Mouse (Mus musculus) embryonic facial prominence, embryonic 14.5 days (tissue): ENCODE measurements at regions not wholly inside any gene's neighbourhood (a gene's known extent, or its start where the extent isn't known, plus 50 kb on each side); places are given as distances from the start of the nearest gene placed in this dataset.

Experiments
- ATAC-seq: fragments of 200-750 bp; cut with Nextera tagmentation; 2 replicates; pipeline ENCODE4 v1.8.0; 2017; ENCODE audit warnings: low read depth, moderate number of reproducible peaks, moderate TSS enrichment
- DNase-seq: peaks from one replicate; pipeline ENCODE4 v3.0.0-alpha.2; 2015; ENCODE audit warnings: low spot score
- H3K27ac ChIP-seq: fragments of 300-500 bp; sonication (generic); replicated peaks from 2 replicates; pipeline ENCODE4 v1.5.1; 2014; ENCODE audit warnings: low read depth, mild to moderate bottlenecking, low read length, moderate library complexity
- H3K27me3 ChIP-seq: fragments of 300-500 bp; sonication (generic); replicated peaks from 2 replicates; pipeline ENCODE4 v1.6.1; 2014; ENCODE audit warnings: low read length; ENCODE audit not compliant: control insufficient read depth, insufficient read depth
- H3K36me3 ChIP-seq: fragments of 300-500 bp; sonication (generic); 2 replicates; pipeline ENCODE4 v1.6.1; 2014; ENCODE audit warnings: low read length, mixed read lengths; ENCODE audit not compliant: control insufficient read depth, insufficient read depth
- H3K4me1 ChIP-seq: fragments of 300-500 bp; sonication (generic); 2 replicates; pipeline ENCODE4 v1.6.1; 2014; ENCODE audit warnings: antibody characterized with exemption, low read length; ENCODE audit not compliant: control insufficient read depth, insufficient read depth
- H3K4me2 ChIP-seq: fragments of 300-500 bp; sonication (generic); 2 replicates; pipeline ENCODE4 v1.6.1; 2014; ENCODE audit warnings: low read depth, mild to moderate bottlenecking, low read length, moderate library complexity, mixed read lengths
- H3K4me3 ChIP-seq: fragments of 300-500 bp; sonication (generic); 2 replicates; pipeline ENCODE4 v1.5.1; 2014; ENCODE audit warnings: low read depth, mild to moderate bottlenecking, low read length
- H3K9ac ChIP-seq: fragments of 300-500 bp; sonication (generic); 2 replicates; pipeline ENCODE4 v1.6.1; 2014; ENCODE audit warnings: low read depth, mild to moderate bottlenecking, low read length, moderate library complexity, mixed read lengths
- H3K9me3 ChIP-seq: fragments of 300-500 bp; sonication (generic); 2 replicates; pipeline ENCODE4 v1.6.1; 2016; ENCODE audit warnings: low read length; ENCODE audit not compliant: control insufficient read depth
- WGBS: fragments of 180-500 bp; shearing (Covaris S2); extraction: QIAGEN DNeasy Blood & Tissue Kit; methylation state at CpG from one replicate; pipeline ENCODE4 v1.1.7; 2014; 5-methylcytosine and 5-hydroxymethylcytosine counted together

DNA sequence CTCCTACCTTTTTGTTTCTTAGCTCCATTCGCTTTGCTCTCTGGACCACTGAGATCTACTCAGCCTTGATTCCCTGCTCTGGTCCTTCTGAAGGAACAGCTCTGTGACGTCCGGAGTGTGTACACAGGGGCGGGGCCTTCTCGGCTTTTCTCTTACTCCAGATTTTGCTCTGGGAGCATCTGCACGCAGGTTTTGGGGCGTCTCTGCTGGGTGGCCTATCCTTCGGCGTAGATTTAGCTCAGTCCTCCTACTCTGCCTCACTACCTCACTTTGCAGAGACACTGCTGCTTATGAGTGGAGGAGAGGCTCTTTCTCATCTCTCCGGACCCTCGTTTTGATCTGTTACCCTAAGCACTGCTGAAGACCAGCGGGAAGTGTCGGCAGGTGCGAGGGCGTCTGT, 161.4 kb downstream of the Nucb2 start:
- Histone ChIP-seq H3K9me3 (0 out of 2 replicates have a peak, but pooled peaks cover 6% of the 10 kb centered on the region), H3K27ac (no peak overlapping the region), H3K9ac (no peak overlapping the region), H3K36me3 (no peaks in the 10 kb centered on the region), H3K4me1 (no peaks in the 10 kb centered on the region), H3K4me2 (no peak overlapping the region), H3K4me3 (no peak overlapping the region), H3K27me3 (no peaks in the 10 kb centered on the region)
- ATAC-seq (no peak), DNase-seq (no peak)
- WGBS, result 88% methylated on average over 15 of the region's 15 CpGs

DNA sequence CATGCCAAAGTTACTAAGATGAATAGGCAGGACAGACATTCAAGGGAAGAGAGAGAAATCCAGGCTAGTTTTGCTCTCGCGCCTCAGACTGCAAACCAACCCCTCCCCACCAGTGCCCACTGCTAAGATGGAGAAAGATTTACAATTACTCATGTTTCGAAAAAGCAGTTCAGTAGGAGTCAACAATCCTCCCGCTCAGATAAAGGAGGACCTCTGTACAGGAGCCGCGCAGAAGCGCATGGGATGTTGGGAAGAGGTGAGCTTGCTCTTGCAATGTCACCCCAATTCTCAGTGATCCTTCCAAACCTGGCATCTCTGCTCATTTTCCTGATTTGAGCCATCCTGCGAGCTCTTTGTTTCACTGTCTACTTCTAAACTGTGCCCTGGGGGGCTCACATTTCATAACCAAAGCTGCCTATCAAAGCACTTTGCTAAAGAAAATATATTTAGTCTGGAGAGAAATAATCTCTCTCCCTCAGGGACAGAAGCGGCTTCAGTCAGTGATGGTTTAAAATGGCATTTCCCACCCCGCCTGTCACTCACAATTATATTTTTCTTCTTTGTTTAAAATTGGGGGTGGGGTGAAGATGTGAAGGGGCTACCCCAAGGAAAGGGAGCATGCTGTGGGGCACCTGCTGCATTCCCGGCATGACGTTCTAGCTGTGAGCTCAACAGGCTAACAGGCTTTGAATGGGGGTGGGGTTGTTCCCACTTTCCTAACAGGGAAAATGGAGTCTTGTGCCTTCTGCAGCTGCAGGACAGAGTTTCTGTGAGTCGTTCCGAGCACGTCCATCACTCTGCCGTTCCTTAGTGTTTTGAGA, 170.2 kb downstream of the Nucb2 start:
- Histone ChIP-seq H3K4me2 (0 out of 2 replicates have a peak overlapping the region, but pooled peaks have one; percentile 10), H3K27ac (no peak overlapping the region), H3K36me3 (no peaks in the 10 kb centered on the region), H3K9me3 (no peaks in the 10 kb centered on the region), H3K27me3 (no peaks in the 10 kb centered on the region), H3K4me3 (no peak overlapping the region), H3K9ac (no peak overlapping the region), H3K4me1 (no peaks in the 10 kb centered on the region)
- DNase-seq (peak; percentile 53), ATAC-seq (peak; percentile 53)
- 36% methylated on average over 16 of the region's 16 CpGs for WGBS

DNA sequence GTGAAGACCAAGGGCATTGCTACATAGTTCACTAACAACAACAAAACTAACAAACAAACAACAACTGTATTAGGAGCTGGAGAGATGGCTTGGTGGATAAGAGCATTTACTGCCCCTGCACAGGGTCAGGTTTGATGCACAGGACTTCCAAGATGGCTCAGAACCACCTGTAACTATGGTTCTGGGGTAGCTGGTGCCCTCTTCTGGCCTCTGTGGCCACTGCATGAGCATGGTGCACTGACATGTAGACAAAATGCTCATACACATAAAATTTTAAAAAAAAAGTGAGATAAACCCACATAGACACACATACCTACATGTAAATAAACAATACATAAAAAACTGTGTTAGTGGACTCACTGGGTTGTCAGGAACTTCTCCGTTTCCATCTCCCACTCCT, 172.5 kb downstream of the Nucb2 start:
- no peak overlapping the region for H3K9ac ChIP-seq
- no peak overlapping the region for H3K27ac ChIP-seq
- ATAC-seq, result no peak
- WGBS, result 79% methylated on average over 1 of the region's 1 CpGs
- no peaks in the 10 kb centered on the region for H3K36me3 ChIP-seq
- DNase-seq, result no peak
- H3K9me3 ChIP-seq, result no peaks in the 10 kb centered on the region
- H3K4me1 ChIP-seq, result no peaks in the 10 kb centered on the region
- no peaks in the 10 kb centered on the region for H3K27me3 ChIP-seq
- no peak overlapping the region for H3K4me3 ChIP-seq
- H3K4me2 ChIP-seq, result no peak overlapping the region

DNA sequence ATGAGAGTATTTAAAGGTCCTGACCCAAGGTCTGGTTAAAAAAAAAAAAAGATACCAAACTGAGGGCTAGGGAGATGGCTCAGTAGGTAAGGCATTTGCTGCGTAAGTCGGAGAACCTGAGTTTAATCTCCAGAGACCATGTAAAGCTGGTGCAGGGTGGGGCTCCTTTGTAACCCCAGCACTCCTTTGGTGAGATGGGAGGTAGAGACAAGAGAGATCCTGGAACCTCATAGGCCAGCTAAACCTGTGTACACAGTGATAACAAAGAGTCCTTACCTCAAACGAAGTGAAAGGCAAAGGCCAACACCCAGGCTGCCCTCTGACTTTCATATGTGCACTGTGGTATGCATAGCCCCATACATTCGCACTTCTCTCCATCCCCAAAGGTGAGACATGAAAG, 175.0 kb downstream of the Nucb2 start:
- H3K9me3 ChIP-seq, result no peaks in the 10 kb centered on the region
- no peak for DNase-seq
- no peak overlapping the region for H3K27ac ChIP-seq
- H3K27me3 ChIP-seq, result no peaks in the 10 kb centered on the region
- ATAC-seq, result no peak
- no peak overlapping the region for H3K9ac ChIP-seq
- no peaks in the 10 kb centered on the region for H3K4me1 ChIP-seq
- H3K4me3 ChIP-seq, result no peak overlapping the region
- no peaks in the 10 kb centered on the region for H3K36me3 ChIP-seq
- WGBS, result 78% methylated on average over 4 of the region's 4 CpGs
- H3K4me2 ChIP-seq, result no peak overlapping the region

DNA sequence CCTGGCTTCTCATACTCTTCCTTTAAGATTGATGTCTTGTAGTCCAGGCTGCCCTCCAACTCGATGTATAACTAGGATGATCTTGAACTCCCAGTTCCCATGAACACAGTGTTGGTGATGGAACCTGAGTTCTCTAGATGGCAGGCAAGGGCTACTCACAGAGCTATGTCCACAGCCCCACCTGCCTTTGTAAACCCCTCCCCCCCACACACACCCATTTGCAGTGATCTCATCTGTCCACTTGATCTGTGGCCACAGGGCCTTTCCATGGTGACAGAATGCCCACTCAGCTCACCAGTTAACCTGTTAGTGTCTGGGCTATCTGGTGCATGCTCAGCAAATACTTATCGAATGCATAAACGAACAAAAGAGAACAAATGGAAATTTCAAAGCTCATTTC, 176.4 kb downstream of the Nucb2 start:
- 77% methylated on average over 3 of the region's 3 CpGs for WGBS
- H3K9me3 ChIP-seq, result no peaks in the 10 kb centered on the region

DNA sequence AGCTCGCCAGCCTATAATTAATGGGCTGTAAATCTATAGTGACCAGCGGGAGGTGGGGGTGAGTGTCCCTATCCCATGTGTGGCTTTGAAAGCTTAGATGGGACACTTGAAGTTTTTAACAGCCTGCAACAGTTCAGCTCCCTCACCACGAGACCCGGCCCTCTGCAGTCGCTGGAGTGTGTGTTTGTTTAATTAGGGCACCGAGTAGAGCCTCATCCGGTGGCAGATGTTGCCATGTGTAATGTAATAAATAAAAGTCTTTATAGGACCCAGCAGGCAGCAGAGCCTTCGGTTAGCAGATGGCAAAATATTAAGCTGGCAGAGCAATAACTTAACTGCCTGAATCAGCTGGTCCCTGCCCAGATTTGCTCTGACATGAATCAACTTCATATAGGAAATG, 177.1 kb downstream of the Nucb2 start:
- no peaks in the 10 kb centered on the region for H3K4me1 ChIP-seq
- no peaks in the 10 kb centered on the region for H3K36me3 ChIP-seq
- H3K9me3 ChIP-seq, result no peaks in the 10 kb centered on the region
- peak; percentile 18; the same call in 1 of the 2 replicates for ATAC-seq
- H3K4me2 ChIP-seq, result no peak overlapping the region
- WGBS, result 35% methylated on average over 8 of the region's 8 CpGs
- H3K4me3 ChIP-seq, result no peak overlapping the region
- no peaks in the 10 kb centered on the region for H3K27me3 ChIP-seq
- H3K9ac ChIP-seq, result no peak overlapping the region
- no peak overlapping the region for H3K27ac ChIP-seq
- DNase-seq, result peak; percentile 12

More for the DNA sequence above, 176.4 kb downstream of the Nucb2 start:
- Histone ChIP-seq H3K27me3 (no peaks in the 10 kb centered on the region), H3K4me1 (no peaks in the 10 kb centered on the region), H3K4me2 (no peak overlapping the region), H3K36me3 (no peaks in the 10 kb centered on the region), H3K4me3 (no peak overlapping the region), H3K9ac (no peak overlapping the region), H3K27ac (no peak overlapping the region)
- ATAC-seq (no peak), DNase-seq (no peak)

DNA sequence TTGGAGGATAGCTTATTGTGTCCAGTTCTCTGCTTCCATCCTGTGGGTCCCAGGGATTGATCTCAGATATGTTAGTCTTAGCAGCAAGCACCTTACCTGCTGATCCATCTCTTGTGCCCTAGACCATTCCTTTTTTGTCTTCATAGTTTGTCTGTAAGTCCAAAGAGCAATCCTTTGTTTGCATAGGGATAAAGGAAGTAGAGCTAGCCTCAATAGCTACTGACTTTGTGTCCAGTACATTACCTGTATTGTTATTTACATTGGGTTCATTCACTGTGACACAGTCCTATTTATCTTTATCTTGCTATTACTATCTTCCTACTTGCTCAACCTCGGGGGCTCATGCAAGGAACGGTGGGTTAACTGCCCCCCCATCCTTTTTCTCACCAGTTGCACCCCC, 196.2 kb downstream of the Nucb2 start:
- no peaks in the 10 kb centered on the region for H3K27me3 ChIP-seq
- H3K9ac ChIP-seq, result no peak overlapping the region
- WGBS, result 72% methylated on average over 2 of the region's 2 CpGs
- 0 out of 2 replicates have a peak, but pooled peaks cover 3% of the 10 kb centered on the region for H3K4me1 ChIP-seq
- H3K4me3 ChIP-seq, result no peak overlapping the region
- H3K4me2 ChIP-seq, result no peak overlapping the region
- no peak for DNase-seq
- peaks cover 4% of the 10 kb centered on the region; the same call in 1 of the 2 replicates for H3K9me3 ChIP-seq
- H3K27ac ChIP-seq, result no peak overlapping the region
- H3K36me3 ChIP-seq, result no peaks in the 10 kb centered on the region
- no peak for ATAC-seq

DNA sequence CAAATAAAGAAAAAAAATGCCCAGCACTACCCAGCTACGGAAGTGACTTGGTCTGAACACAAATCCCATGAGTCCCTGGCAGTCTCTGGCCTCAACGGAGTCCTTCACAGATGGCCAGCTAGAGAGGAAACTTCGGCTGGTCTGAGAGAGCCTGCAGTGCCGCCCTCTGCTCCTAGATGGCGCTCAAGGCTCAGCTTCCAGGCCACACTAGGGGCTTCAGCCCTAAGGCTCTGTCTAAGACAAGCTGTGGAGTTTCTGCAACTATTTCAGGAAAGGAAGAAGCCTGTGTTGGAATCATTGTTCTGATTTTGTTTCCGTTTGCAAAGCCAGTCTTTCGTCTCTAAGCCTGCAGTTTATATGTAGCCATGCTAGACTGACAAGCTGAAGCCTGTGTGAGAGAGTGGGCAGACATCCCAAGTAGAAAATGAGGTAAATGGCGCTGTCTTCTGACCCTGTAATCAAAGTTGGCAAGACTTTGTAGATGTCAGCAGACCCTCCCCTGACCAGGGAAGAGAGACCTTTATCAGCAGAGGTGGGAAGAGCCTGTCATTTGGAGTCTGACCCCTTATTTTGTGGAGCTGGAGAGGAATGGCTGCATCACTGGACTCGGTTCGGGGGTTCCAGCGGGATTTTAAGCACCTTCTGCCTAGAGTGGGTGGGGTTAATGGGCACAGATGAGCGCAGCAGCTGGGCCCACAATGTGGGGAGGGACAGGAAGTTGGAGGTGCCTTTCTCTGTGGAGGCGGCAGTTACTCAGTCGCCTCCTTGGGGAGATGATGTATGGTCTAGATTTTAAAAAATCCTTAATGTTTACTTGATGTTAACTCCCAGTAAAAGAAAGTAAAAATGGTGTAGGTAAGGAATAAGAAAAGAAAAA, 197.5 kb downstream of the Nucb2 start:
- H3K27me3 ChIP-seq, result no peaks in the 10 kb centered on the region
- H3K27ac ChIP-seq, result no peak overlapping the region; the same call in 1 of the 2 replicates
- H3K4me2 ChIP-seq, result no peak overlapping the region
- H3K9me3 ChIP-seq, result peaks cover 4% of the 10 kb centered on the region; the same call in 1 of the 2 replicates
- 0 out of 2 replicates have a peak, but pooled peaks cover 3% of the 10 kb centered on the region for H3K4me1 ChIP-seq
- WGBS, result 37% methylated on average over 14 of the region's 14 CpGs
- no peak overlapping the region for H3K4me3 ChIP-seq
- ATAC-seq (peak; percentile 86), DNase-seq (peak; percentile 82)
- H3K36me3 ChIP-seq, result no peaks in the 10 kb centered on the region
- H3K9ac ChIP-seq, result no peak overlapping the region
